Mouse (Mus musculus): Measurements from ENCODE around the gene Sh3yl1. TPM values are rescaled to one million over a fixed set of nuclear protein-coding genes. Genes with fewer than 3 reads are reported as not detected.

Gene Sh3yl1
- 23.6 and 24.0 TPM in 2 replicates for polyA plus RNA-seq (2016; fragmentation: Nextera tagmentation; extraction: Ambion mirVana)

DNA sequence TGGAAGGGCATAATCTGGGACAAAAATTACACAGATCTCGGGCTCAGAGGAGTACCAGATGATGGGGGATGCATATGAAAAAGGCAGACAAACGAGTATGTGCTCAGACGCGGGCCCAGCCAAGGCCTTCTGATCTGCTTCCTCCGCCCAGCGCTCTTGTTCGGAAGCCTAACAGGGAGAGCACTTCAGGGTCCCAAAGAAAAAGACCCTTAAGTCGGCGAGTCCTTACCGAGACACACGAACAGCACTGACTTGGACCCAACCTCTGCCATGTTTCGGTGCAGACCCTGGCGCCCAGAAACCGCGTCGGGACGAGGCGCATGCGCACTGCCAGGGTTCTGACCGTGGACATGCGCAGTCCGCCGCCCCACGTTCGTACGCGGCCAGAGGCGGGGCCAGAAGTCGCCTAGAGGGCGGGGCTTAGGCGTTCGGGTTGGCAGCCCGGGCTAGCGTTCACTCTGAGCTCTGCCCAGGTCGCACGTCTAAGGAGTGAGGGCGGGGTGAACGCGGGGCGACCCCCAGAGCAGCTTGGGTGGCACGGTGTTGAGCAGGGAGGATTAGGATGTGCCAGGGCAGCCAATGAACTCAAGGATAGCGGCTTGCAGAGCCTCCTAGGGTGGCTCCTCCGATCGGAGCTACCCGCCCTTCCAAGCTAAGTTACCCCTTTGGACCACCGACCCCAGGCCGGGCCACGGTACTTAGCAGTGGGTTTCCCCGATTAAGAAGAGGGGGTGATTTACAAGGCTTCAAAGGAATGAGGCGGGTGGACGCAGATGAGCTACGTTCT is at the start of gene Sh3yl1, which contains the start of gene Acp1:
Gene Sh3yl1, plus strand, starts transcription at position 408 of the 787 bp plus-strand sequence.
Gene Acp1, minus strand, starts transcription at position 329 of the 787 bp plus-strand sequence.
- peak within 1 kb of the TSS; percentile 75 for H3K9ac ChIP-seq
- no peak within 1 kb of the TSS for H3K27ac ChIP-seq
- H3K9me3 ChIP-seq, result no peaks in the 10 kb centered on the region
- H3K36me3 ChIP-seq (replicated peaks), result no peaks in the 10 kb centered on the region
- peak within 1 kb of the TSS; percentile 62 for H3K4me3 ChIP-seq (replicated peaks)
- H3K27me3 ChIP-seq, result no peaks in the 10 kb centered on the region; the same call in 1 of the 2 replicates
- H3K4me2 ChIP-seq, result peak within 1 kb of the TSS; percentile 95
- WGBS, result under 1% methylated on average over 52 of the region's 52 CpGs
- peaks cover 20% of the 10 kb centered on the region for H3K4me1 ChIP-seq
- peak; percentile 98 for ATAC-seq (ENCODE audit: low FRiP score)

DNA sequence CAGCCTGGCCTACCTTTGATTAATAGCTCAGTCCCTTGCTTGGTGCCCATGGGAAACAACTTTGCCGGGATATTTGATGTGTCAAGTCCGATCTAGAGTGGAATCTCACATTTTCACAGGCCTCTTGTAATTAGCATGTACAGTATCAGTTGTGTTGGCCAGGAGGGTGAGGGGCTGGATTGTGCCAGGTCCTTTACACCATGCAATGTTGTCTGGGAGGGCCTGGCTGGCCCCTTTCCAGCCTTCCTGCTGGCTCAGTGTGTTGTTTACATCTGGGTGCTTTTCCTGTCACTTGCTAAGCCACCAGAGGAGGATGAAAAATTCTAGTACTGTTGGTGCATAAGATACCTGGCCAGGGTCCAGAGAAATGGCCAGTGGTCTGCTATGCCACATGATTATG is 47.1 kb upstream of the Sh3yl1 start:
- no peaks in the 10 kb centered on the region for H3K27me3 ChIP-seq
- no peak for ATAC-seq (ENCODE audit: low FRiP score)
- no peaks in the 10 kb centered on the region for H3K4me1 ChIP-seq
- no peak overlapping the region for H3K4me2 ChIP-seq
- WGBS, result 85% methylated on average over 2 of the region's 2 CpGs
- H3K27ac ChIP-seq, result no peak overlapping the region
- H3K36me3 ChIP-seq (replicated peaks), result no peaks in the 10 kb centered on the region
- H3K9me3 ChIP-seq, result no peaks in the 10 kb centered on the region
- H3K9ac ChIP-seq, result no peak overlapping the region
- no peak overlapping the region for H3K4me3 ChIP-seq (replicated peaks)

DNA sequence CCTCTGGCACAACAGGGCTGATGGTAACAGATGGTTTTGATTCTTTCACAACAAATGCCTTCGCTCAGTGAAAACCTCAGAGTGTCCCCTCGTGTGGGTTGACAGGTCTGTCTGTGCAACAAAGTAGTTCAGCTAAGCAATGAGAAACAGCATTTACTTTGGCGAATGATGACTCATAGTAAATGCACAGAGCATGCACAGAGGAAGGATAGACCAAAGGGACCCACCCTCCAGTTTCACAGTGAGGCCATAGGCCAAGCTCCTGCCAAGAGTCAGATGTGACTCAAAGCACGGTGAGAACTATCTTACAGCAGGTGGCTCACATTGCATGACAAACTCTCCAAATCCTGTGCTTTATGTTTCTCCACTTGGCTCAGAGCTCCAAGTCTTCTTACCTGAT is 45.7 kb upstream of the Sh3yl1 start:
- Histone ChIP-seq H3K36me3 (replicated peaks) (no peaks in the 10 kb centered on the region), H3K27me3 (no peaks in the 10 kb centered on the region), H3K4me1 (no peaks in the 10 kb centered on the region), H3K4me3 (replicated peaks) (no peak overlapping the region), H3K27ac (no peak overlapping the region), H3K4me2 (no peak overlapping the region), H3K9ac (no peak overlapping the region), H3K9me3 (no peaks in the 10 kb centered on the region)
- ATAC-seq (ENCODE audit: low FRiP score), result no peak
- 79% methylated on average over 4 of the region's 4 CpGs for WGBS

DNA sequence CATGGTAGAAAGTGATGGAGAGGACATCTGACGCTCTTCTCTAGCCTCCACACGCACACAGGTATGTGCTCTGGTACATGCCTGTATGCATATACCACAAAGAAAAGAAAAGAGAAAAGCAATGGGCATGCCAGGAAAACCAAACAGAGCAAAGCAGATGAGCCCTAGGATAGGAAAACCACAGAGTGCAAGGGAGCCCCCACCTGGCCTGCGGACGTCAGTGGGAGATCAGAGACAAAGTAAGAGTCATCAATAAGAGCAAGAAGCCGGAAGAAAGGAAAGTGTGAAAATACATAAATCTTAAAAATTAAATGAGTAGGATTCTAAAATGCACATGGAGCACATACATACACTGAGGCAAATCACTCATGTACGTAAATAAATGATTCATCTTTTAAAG is 32.0 kb upstream of the Sh3yl1 start:
- ATAC-seq (ENCODE audit: low FRiP score), result no peak
- 69% methylated on average over 6 of the region's 6 CpGs for WGBS

DNA sequence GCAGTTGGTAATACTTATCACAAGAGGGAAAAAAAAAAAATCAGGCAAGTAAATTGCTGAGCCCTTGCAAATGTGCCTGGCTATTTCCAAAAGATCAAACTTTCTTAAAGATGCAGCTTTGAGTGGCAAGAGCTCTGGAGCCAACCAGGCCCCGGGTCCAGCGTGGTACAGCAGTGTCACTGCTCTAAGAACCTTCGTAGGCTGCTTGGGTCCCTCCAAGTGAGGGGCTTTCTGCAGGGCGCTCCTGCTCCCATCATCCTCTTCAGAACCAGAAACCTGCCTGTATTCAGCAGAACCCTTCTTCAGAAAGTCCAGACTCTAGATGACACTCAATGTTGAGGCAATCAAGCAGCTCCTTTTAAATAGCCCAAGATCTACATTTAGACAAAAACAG is 27.9 kb upstream of the Sh3yl1 start:
- Histone ChIP-seq H3K9ac (peak overlapping the region; percentile 47; the same call in 1 of the 2 replicates), H3K27me3 (peaks cover 49% of the 10 kb centered on the region), H3K36me3 (replicated peaks) (no peaks in the 10 kb centered on the region), H3K4me2 (peak overlapping the region; percentile 97), H3K4me3 (replicated peaks) (peak overlapping the region; percentile 54), H3K9me3 (no peaks in the 10 kb centered on the region), H3K4me1 (peaks cover 12% of the 10 kb centered on the region), H3K27ac (no peak overlapping the region)
- ATAC-seq (ENCODE audit: low FRiP score), result no peak
- WGBS, result 13% methylated on average over 4 of the region's 4 CpGs

More for the DNA sequence above, 32.0 kb upstream of the Sh3yl1 start:
- Histone ChIP-seq H3K4me2 (no peak overlapping the region), H3K36me3 (replicated peaks) (no peaks in the 10 kb centered on the region), H3K9ac (no peak overlapping the region), H3K4me3 (replicated peaks) (no peak overlapping the region), H3K27me3 (peaks cover 25% of the 10 kb centered on the region), H3K27ac (no peak overlapping the region), H3K4me1 (peaks cover 6% of the 10 kb centered on the region), H3K9me3 (no peaks in the 10 kb centered on the region)

DNA sequence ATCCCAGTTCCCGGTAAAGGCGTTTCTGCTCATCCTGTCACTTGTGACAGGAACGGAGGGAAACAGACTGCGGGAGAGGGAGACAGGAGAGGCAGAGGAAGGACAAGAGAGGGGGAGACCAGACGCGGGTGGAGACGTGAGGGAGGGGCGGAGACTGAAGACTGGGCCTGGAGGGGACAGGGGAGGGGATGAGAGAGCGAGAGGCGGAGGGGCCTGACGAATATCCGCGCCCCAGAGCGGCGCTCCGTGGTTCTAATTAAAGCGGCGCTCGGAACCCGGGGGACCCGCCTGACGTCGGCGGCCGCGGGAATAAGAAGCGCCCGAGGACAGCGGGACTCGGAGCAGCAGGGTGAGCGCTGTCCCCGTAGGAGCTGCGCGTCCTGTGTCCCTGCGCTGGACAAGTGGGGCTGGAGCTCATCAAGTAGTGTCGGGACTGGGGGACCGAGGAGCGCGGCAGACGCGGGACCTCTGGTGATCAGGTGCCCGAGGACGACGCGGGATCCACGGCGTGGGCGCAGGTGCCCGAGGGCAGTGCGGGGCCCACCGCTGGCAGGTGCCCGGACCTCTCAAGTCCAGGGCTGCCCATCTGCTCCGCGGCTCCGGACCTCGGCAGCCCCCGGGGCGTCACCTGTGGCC is 27.4 kb upstream of the Sh3yl1 start, which contains the start of gene Alkal2:
Gene Alkal2, plus strand, starts transcription at position 337 of the 636 bp plus-strand sequence.
- H3K27me3 ChIP-seq, result peaks cover 49% of the 10 kb centered on the region
- peak; percentile 73 for ATAC-seq (ENCODE audit: low FRiP score)
- WGBS, result under 1% methylated on average over 44 of the region's 58 CpGs

DNA sequence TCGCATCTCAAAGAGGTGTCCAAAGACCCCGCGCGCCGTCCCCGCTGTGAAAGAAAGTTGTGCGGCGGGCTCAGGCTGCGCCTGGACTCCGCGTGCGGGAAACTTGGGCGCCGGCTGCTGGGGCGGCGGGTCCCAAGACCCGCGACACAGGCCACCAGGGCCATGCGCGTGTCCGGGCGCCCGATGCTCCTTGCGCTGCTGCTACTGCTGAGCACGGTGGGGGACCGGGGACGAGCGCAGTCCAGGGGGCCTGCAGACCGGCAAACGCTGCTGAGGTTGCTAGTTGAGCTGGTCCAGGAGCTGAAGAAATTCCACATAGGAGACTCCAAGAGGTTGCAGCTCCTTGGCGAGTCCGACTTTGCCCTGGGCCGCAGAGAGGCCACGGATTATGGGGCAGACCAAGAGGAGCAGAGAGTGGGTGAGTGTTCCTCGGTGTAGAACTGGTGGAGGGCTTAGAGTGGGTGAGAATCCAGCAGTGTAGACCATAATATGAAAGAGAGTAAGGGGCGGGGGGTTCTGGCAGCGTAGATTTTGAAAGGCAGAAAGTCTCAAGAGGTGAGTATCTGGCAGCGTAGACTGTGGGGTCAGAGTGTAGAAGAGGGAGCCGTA is 26.7 kb upstream of the Sh3yl1 start:
- Histone ChIP-seq H3K4me1 (peaks cover 12% of the 10 kb centered on the region), H3K27me3 (peaks cover 49% of the 10 kb centered on the region), H3K27ac (no peak overlapping the region), H3K9ac (peak overlapping the region; percentile 47), H3K4me3 (replicated peaks) (peak overlapping the region; percentile 54), H3K36me3 (replicated peaks) (no peaks in the 10 kb centered on the region), H3K4me2 (peak overlapping the region; percentile 97), H3K9me3 (no peaks in the 10 kb centered on the region)
- peak; percentile 57 for ATAC-seq (ENCODE audit: low FRiP score)
- 7% methylated on average over 39 of the region's 39 CpGs for WGBS

More for the DNA sequence above, 27.4 kb upstream of the Sh3yl1 start, which contains the start of gene Alkal2:
- Histone ChIP-seq H3K4me2 (peak within 1 kb of the TSS; percentile 97), H3K27ac (no peak within 1 kb of the TSS), H3K4me3 (replicated peaks) (peak within 1 kb of the TSS; percentile 54), H3K4me1 (peaks cover 12% of the 10 kb centered on the region), H3K9me3 (no peaks in the 10 kb centered on the region), H3K9ac (peak within 1 kb of the TSS; percentile 47), H3K36me3 (replicated peaks) (no peaks in the 10 kb centered on the region)

DNA sequence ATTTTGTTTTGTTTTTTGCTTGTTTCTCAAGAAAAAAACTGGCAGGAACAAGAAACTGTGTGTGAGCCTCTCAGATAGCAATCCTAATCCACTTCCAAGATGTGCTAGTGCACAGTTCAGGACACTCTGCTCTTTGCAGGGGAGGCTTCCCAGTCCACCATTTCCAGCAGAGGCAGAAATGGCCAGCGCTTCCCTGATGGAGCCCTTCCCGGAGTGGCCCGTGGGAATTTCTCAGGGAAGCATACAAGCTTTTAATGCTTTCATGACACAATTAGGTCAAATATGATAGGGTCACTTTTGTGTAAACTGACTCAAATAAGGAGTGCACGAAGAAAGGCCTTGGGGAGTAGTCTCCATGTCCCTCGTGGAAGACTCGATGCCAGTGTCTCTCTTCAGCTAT is 25.6 kb upstream of the Sh3yl1 start:
- Histone ChIP-seq H3K4me2 (no peak overlapping the region), H3K4me1 (peaks cover 12% of the 10 kb centered on the region), H3K4me3 (replicated peaks) (no peak overlapping the region), H3K9ac (no peak overlapping the region), H3K27me3 (peaks cover 49% of the 10 kb centered on the region), H3K27ac (no peak overlapping the region), H3K36me3 (replicated peaks) (no peaks in the 10 kb centered on the region), H3K9me3 (no peaks in the 10 kb centered on the region)
- WGBS, result 76% methylated on average over 6 of the region's 6 CpGs
- no peak for ATAC-seq (ENCODE audit: low FRiP score)

DNA sequence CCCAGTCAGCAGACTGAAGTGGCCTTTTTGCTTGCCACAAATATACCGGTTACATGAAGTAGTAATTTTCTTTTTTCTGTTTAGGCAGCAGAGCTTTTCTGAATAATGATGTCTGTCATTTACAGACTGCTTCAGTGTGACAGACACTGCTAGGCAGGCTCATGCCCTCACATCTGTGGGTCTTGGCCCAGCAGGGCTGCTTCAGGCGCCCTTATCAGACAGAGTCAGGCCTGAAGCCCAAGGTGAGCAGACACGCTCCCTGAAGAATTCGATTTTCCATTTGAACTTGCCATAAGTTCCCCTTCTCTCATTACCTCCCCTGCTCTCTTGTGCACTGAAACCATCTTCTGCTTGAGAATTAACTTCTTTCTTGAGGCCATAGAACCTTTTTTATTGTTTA is 23.5 kb upstream of the Sh3yl1 start:
- 88% methylated on average over 4 of the region's 4 CpGs for WGBS
- H3K9me3 ChIP-seq, result no peaks in the 10 kb centered on the region
- H3K9ac ChIP-seq, result no peak overlapping the region
- peaks cover 38% of the 10 kb centered on the region for H3K27me3 ChIP-seq
- no peak for ATAC-seq (ENCODE audit: low FRiP score)
- H3K36me3 ChIP-seq (replicated peaks), result no peaks in the 10 kb centered on the region
- H3K4me3 ChIP-seq (replicated peaks), result no peak overlapping the region
- H3K27ac ChIP-seq, result no peak overlapping the region
- H3K4me2 ChIP-seq, result no peak overlapping the region
- peaks cover 12% of the 10 kb centered on the region for H3K4me1 ChIP-seq

DNA sequence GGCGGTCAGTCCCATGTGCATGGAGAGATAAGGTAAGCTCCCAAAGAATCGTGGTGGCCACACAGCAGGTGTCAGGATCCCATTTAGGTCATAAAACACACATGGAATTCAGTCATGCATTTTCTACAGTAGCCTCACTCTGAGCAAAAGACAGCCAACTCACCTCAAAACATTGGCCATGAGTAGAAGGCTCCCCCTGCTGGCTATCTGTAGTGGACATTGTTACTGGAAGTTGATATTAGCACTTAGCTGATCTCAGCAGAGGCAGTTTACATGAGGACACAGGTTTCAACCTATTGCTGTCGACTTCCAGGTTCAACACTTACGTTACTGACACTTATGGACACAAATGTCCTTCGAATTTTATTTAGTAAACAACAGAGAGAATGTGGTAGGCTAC is 21.4 kb upstream of the Sh3yl1 start:
- no peak overlapping the region for H3K4me3 ChIP-seq (replicated peaks)
- 44% methylated on average over 5 of the region's 5 CpGs for WGBS
- no peaks in the 10 kb centered on the region for H3K9me3 ChIP-seq
- H3K27me3 ChIP-seq, result peaks cover 17% of the 10 kb centered on the region
- H3K27ac ChIP-seq, result no peak overlapping the region
- 0 out of 2 replicates have a peak, but pooled peaks have one; percentile 41 for ATAC-seq (ENCODE audit: low FRiP score)
- H3K4me2 ChIP-seq, result no peak overlapping the region
- H3K4me1 ChIP-seq, result no peaks in the 10 kb centered on the region; the same call in 1 of the 2 replicates
- no peak overlapping the region for H3K9ac ChIP-seq
- peaks cover 7% of the 10 kb centered on the region for H3K36me3 ChIP-seq (replicated peaks)

DNA sequence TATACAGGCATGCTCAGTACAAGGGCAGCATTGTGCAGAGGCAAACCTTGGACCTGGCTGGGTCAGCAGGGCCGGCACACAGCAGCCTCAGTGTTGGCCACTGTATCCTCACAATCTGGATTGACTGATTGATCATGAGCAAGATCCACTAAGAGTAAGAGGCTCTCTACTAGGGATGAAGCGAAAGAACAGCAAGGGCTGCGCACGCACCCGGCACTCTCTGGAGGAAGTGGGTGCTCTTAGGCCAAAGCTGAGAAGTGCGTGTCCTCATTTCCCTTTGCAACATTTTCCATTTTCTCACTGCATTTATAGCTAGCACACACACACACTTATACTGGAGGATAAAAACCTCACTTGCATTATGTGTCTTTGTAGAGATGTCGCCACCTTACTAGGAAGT is 20.0 kb upstream of the Sh3yl1 start:
- 88% methylated on average over 7 of the region's 7 CpGs for WGBS
- Histone ChIP-seq H3K9me3 (no peaks in the 10 kb centered on the region), H3K4me2 (no peak overlapping the region), H3K4me3 (replicated peaks) (no peak overlapping the region), H3K27ac (no peak overlapping the region), H3K36me3 (replicated peaks) (peaks cover 9% of the 10 kb centered on the region), H3K4me1 (no peaks in the 10 kb centered on the region), H3K27me3 (peaks cover 4% of the 10 kb centered on the region; the same call in 1 of the 2 replicates), H3K9ac (no peak overlapping the region)
- ATAC-seq (ENCODE audit: low FRiP score), result no peak

DNA sequence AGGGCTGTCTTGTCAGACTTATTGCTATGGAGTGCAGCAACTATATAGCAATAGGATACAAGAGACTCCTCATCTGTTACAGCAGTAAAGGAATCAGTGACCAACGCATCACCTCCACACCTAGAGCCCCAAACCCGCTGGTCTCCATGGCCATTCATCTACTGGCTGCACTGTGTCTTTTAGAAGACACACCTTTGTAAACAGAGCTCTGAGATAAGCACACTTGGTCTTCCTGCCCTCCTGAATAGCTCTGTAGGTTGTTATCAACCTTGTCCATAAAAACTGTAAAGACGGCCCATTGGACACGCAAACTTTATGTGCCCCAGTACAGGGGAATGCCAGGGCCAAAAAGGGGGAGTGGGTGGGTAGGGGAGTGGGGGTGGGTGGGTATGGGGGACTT is 14.4 kb upstream of the Sh3yl1 start:
- H3K9me3 ChIP-seq, result no peaks in the 10 kb centered on the region
- H3K36me3 ChIP-seq (replicated peaks), result peaks cover 24% of the 10 kb centered on the region
- no peaks in the 10 kb centered on the region for H3K4me1 ChIP-seq
- H3K4me3 ChIP-seq (replicated peaks), result no peak overlapping the region
- no peak overlapping the region for H3K27ac ChIP-seq
- no peak overlapping the region for H3K9ac ChIP-seq
- no peak overlapping the region for H3K4me2 ChIP-seq
- 98% methylated on average over 4 of the region's 4 CpGs for WGBS
- ATAC-seq (ENCODE audit: low FRiP score), result no peak
- no peaks in the 10 kb centered on the region for H3K27me3 ChIP-seq

Data from forebrain, embryonic 12.5 days (tissue).